Mouse (Mus musculus) adrenal gland, postnatal 36 days (tissue): ENCODE results near the gene Cenpn. TPM values are rescaled to one million over a fixed set of nuclear protein-coding genes. Genes with fewer than 3 reads are reported as not detected.

Experiments
- DNase-seq, 2 experiments: peaks; one replicate each; pipeline ENCODE4 v3.0.0; 2021; ENCODE audit warnings: mixed read lengths in 1 of 2
- long read RNA-seq, 2 experiments: library from polyadenylated mRNA; stranded (forward); transcript quantifications; one replicate each; pipeline ENCODE4 v2.0.0; 2021; ENCODE audit warnings: borderline sequencing depth in 2 of 2
- total RNA-seq, 2 experiments: library from RNA; stranded (reverse); gene quantifications; 2 replicates each; pipeline ENCODE4 v1.2.3; 2021

The Cenpn gene
- total RNA-seq: 1 to 10 TPM; 6.1 TPM
- long read RNA-seq, experiment 1, partial matches to known transcripts: 2 of 4 reads
- long read RNA-seq, experiment 1, other reads (novel, unspliced or antisense): 1 of 4 reads
- long read RNA-seq, experiment 2: 0 reads

DNA sequence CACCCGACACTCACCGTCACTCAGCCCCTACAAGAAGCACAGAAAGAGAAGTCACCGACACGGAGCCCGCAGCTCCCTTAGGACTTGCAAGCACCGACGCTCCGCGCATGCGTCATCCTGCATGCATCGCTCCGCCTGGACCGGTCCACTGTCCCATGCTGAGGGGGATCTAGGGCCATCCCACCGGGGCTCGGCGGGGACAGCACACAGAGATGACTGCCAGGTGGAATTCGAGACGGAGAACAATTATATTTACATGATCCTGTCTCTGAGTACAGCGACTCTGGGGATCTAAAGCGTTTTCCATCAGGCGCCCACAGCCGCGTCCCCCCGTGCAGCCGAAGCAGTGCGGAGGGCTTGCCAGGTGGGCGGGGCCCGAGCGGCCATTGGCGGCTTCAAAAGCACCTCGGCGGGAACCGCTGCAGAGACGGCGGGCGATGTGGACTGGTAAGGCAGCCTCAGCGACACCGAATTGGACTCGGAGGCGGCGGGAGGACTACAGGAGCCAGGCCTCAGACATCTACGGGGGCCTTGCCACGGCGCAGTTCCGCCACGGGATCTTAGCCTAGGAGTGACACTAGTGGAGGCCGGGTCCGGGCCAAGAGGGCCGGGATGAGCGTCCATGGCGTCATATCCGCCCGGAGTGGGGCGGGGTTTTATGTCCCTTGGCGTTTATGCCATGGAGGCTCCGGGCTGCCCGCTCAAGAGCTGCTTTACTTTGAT is at the start of gene Cenpn, which contains the start of gene Cmc2:
TSS of gene Cenpn (plus strand) at position 394 of the 723 bp plus-strand sequence.
TSS of gene Cmc2 (minus strand) at position 119 of the 723 bp plus-strand sequence.
- DNase-seq: peak; percentile 93 to 96

DNA sequence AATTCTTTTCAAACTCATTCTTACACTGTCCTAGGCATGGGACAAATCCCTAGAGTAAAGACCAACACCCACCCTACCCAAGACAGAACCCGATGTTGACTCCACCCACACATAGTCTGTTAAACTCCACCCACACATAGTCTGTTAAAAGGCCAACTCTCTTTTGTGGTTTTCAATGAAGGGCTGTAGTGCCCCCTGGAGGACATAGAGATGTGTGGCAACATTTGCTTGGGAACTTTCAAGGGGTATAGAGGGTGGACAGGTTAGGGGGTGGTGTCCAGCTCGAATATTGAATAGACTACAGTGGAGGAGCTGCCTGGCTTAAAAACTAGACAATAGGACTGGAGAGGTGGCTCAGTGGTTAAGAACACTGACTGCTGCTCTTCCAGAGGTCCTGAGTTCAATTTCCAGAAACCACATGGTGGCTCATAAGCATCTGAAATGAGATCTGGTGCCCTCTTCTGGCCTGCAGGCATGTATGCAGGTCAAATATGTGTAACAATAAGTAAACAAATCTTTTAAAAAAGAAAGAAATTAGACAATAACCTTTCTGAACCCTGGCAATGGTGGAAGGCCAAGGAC is 48.7 kb upstream of the Cenpn start:
- peak in 1 of 2 experiments; percentile 19 for DNase-seq

DNA sequence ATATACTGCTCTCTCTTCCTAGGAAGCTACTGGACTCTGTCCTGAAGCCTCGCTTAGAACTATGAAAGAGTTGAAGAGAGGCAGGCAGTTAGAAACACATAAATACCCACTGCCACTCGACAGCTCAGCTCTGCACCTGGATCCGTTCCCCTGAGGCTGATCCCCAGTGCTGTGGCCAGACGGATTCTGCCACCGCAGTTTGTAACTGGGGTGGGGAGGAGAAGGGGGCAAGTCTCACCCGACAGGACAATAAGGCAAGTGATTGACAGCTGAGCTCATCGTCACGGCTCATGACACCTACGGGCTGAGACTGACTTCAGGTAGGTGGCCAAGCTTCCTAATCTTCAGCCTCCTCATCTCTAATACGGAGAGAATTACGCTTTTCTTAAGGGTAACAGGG is 47.9 kb upstream of the Cenpn start:
- no peak for DNase-seq

DNA sequence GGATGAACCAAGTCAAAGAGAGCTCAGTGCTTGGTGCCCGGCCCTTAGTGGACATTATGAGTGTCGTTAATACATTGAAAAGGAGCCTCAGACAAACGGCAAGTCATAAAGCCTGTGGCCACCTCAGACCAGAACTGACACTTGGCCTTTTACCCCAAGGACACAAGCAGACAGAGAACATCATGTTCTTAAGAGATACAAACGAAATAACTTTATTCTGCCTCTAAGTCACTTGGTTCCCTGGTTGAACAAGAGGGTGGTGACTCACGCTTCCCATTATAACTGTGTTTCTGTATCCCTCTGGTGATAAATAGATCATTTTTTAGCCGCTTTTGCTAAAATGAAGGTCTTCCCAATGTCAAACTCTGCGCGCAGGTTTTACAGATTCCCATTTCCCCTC is 47.5 kb upstream of the Cenpn start:
- peak in 1 of 2 experiments; percentile 23 for DNase-seq

DNA sequence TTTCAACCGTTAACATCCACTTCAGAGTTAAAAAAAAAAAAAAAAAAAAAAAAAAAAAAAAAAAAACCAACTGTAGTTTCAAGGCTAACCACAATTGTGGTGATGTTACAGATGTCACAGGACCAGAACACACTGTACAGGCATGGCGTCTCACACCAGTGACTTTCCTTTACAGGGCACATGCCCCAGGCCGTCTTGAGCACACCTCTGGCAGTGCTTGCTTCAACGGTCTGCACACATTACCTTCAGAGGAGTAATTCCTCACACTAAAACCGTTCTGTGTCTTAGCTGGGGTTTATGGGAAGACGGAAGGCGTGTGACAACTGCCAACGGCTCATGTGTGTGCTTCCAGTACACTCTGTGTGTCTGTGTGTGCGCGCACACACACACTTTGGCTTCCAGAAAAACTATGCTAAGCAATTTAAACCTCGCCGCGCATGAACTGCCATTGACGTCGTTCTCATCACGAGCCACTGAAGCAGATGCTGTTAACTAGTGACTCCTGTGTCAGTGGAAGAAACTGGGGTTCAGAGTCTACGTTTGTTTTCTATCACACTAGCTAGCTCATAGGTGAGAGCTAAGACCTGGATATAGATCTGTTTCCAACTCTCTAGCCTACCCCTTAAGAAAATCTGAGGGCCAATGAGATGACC is 45.6 kb upstream of the Cenpn start:
- DNase-seq: no peak

DNA sequence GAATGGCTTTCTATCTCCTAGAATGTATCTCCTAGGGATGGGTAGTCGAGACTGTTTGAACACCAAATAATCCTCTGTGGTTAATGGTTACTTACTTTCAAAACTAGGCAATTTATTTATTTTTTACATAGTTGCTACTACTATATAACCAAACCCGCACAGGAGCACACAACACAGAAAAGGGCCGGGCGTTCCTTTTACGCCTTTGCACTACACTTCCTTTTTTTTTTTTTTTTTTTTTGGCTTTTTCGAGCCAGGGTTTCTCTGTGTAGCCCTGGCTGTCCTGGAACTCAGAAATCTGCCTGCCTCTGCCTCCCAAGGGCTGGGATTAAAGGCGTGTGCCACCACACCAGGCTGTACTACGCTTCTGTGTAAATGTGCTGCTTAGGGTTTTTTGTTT is 40.1 kb upstream of the Cenpn start:
- DNase-seq: no peak

DNA sequence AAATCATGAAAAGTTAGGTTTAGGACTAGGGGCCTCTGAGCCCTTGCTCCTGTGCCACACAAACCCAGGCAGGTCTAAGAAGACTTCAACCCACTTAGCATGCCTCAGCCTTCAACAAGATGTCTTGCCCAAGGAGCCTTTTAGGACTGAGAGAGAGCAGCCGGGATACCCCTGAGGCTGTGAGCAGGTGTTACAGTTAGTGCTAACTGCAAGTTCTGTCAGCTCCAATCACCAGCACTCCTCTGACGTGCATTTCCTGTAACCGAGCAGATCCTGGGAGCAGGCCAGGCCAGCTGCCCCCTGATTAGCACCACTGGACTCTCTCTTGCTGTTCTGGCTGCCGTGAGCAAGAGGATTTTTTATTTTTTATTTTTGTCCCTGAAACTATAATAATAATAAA is 33.7 kb upstream of the Cenpn start:
- DNase-seq: no peak

DNA sequence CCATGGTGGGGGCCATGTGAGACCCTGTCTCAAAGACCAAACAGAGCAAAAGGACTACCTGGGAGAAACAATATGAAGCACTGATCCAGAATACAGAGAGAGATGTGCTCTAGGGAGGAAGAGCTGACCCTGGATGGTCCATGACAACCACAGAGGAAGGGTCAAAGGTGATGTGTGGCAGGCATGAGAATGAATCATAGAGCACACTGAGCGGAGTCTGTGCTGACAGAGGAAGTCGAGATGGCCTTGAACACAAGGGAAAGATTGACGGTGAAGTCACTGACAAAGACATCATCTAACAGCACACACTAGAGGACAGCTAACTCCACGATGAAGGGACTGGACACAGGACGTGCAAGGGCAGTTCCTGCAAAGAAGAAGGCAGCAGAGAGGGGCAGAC is 30.1 kb upstream of the Cenpn start:
- DNase-seq: peak; percentile 43 to 54

DNA sequence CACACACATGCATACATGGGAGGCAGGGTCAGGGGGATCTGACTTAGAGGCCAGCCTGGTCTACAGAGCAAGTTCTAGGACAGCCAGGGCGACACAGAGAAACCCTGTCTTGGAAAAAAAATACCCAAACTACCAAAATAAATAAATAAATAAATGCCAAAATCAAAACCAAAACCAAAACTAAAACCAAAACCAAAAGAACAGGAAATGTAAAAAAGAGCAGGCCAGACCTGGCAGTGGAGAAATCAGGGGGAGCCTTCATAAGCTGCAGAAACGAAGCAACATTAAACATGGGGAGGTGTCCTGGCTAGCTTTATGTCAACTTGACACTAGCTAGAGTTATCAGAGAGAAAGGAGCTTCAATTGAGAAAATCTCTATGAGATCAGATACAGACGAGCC is 29.4 kb upstream of the Cenpn start:
- no peak for DNase-seq

DNA sequence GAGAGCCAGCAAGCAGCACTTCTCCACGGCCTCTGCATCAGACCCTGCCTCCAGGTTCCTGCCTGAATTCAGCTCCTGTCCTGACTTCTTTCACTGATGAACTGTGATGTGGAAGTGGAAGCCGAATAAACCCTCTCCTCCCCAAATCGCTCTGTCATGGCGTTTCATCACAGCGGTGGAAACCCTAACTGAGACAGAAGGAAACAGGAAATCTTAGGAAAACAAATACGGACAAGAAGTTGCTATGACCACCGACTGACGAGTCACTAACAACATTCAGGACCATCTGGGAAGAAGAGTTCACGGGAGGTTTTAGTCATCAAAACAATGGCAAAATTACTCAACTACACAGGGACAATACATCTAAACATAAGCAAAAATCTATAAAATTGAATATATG is 28.9 kb upstream of the Cenpn start:
- DNase-seq: no peak

DNA sequence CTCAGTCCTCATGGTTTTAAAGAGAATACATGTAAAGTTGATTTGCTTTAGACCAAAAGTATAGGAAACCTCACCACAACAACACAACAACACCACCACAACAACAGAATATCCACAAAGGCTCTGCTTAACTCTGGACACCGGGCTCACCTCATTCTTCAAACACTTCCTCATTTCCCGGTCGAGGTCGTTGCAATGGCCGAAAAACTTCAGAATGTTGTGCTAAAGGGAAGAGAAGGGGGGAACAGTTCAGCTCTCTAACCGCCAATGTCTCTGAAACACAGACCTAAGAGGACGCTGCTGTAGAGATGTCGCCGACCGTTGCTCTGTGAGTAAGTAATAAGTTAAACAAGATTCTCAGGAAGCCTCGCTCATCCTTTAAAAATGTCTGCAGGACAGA is 27.6 kb upstream of the Cenpn start:
- DNase-seq: no peak

DNA sequence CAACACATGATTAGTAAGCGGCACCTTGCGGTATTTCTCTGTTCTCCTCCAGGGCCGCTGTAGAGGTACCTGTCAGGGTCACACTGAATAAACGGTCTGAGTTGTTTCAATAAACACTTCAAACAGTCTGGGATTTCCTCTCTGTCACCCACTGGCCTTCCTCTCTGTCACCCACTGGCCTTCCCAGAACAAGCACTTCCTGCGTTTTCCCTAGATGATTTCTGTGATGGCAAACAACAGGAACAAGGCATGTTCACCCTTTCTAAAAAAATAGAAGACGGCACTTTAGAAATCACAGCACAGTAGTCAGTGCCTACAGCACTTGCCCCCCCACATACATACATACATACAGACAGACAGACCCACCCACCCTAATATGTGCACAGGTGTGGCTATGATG is 26.0 kb upstream of the Cenpn start:
- DNase-seq: no peak

DNA sequence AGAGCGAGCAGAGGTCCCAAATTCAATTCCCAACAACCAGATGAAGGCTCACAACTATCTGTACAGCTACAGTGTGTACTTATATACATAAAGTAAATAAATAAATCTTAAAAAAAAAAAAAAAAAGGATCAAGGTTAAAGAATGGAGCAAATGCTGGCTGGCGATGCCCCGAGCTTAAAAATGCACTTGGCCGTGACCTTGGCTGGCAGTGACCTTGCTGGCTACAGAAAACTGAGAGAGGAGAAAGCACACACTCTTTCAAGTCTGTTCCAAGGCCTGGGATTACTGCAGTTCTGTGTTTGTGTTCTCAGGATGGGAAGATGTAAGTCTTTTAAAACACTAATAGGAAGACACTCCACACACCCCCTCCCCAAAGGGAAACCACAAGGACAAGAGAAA is 16.8 kb upstream of the Cenpn start:
- DNase-seq: peak; percentile 61 to 75

DNA sequence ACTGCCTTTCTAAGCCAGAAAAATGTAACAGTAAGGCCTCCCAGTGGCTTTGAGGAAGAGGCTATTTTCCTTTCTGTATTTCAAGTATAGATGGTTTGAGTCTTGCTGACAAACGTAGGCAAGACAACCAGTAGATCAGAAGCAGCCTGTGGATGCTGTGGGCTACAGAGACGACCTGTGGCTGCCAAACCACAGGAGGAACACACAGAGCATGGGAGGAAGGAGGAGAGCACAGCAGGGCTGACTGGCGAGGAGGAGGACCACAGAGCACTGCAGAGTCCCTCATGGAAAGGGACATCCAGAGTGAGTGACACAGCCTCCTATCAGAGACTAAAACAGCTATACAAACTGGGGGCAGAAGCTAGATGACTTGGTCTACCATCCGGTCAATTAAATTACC is 16.3 kb upstream of the Cenpn start:
- DNase-seq: peak in 1 of 2 experiments; percentile 15

DNA sequence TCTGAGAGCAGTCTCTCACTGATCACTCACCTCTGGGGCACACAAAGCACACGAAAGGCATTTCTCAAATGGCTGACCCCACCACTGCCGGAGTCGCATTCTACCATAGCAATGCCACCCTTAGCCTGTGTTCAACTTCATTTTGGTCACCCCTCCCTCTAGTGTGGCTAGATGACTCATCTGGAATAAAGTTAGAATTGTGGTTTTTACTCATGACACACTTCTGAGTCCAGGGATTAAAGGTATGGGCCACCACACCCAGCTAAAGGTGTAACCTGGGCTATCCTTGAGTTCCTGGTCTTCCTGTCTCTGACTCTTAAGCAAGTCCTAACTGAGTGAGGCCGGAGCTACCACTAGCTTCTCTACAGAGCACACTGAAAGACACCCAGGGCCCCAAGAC is 15.7 kb upstream of the Cenpn start:
- DNase-seq: no peak

DNA sequence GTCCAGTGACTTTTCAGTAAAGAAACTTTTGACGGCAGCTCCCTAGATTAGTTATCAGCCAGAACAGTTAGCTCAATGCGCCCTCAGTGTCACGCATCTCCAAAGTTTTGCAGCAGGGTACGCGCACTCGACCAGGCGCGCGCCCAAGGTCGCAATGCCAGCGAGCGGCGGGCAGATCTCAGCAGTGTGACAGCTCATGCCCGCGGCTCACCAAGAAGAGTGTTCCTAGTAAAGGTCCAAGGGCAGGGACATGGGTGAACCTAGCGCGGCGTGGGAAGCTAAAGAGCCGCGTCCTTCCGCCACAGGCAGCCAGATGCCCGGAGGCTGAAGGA is 559 bp upstream of the Cenpn start:
- DNase-seq: peak; percentile 84

DNA sequence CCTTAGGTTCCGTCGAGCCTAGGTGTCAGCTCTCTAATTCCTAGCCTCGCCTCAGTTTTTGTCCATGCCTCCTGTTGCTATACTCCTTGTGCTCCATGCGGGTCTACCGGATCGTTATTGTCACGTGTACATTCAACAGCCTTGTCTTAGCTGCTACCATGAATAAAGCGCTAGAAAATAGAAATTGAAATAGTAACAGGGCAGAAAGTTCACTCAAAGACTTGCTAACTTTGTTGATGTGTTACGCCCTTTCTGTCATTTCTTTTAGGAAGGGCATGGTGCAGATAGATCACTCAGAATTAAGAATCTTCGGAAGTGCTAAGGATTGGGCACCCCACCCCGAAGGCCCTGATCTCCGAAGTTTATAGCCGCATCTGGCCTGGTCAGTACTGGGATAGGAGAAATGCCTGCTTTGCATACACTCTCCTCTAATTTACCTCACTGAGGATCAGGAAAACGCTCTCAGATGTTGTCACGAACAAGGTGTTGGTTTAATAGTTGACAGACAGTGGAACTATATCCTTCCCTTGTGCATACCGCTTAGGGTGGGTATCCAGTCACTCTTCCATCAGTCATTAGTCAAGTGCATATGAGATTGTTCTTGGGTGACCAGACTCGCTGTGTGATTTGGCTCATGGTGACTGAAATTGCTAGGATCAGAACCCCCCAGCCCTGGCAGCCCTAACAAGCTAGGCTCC is 679 bp downstream of the Cenpn start:
- no peak for DNase-seq

DNA sequence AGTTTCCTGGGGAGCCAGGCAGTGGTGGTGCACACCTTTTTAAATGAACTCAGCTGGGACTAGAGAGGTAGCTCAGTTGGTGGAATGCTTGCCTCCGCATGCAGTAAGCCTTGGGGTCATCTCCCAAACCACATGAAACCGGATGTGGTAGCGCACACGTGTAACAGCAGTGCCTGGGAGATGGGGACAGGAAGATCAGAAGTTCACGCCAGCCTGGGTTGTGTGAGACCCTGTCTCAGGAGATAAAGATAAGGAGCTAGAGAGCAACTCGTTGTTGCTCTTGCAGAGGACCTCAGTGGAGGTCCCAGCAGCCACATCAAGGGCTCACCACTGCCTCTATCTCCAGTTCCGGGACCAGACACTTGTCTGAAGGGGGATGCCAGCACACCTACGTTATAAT is 2.0 kb downstream of the Cenpn start:
- no peak for DNase-seq

DNA sequence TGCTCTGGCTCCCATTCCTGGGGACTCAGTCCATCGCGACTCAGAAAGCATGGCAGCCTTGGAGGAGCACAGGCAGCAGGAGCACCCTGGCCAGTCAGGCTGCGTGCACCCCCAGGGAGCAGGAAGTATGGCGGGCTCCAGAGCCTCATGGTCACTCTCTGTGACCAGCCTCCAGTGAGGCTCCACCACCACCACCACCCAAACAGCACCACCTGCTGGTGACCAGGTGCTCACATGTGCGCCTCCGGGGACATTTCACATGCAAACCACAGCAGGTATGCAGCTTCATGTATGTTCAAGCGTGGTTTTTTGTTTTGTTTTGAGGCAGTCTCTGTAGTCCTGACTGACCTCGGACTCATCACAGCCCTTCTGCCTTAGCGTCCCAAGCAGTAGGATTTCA is 6.3 kb downstream of the Cenpn start:
- peak; percentile 67 to 79 for DNase-seq

DNA sequence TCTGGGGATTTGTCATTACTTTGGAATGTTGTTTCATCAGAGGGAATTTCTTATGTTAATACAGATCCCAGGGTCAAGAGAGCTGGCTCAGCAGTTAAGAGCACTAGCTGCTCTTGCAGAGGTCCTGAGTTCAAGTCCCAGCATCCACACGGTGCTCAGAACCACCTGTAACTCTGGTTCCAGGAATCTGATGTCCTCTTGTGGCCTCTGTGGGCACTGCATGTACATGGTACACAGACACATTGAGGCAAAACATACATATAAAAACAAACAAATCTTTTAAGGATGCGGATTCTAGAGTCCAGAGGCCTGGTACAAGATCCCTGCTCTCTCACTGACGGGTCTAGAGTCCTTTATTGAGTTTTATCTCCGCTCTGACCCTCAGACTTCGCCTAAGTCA is 7.1 kb downstream of the Cenpn start:
- DNase-seq: no peak

DNA sequence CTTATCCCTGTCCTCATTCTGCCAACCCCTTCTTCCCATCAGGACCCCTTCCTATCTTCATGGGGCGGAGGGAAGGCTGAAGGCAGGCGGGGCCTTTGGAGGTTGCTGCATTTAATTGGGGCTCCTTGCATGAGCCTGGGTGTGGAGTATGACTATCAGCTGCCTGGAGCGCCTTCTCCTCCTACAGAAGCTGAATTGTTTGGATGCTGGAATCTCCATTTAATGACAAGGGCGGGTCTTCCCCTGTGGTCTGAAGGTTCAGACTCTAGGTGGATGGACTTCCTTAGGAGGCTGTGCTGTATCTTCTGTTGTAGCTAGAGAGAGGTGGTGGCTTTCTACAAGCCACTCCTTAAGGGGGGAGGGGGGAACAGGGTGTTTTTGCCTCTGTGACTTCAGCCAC is 13.4 kb downstream of the Cenpn start:
- no peak for DNase-seq

DNA sequence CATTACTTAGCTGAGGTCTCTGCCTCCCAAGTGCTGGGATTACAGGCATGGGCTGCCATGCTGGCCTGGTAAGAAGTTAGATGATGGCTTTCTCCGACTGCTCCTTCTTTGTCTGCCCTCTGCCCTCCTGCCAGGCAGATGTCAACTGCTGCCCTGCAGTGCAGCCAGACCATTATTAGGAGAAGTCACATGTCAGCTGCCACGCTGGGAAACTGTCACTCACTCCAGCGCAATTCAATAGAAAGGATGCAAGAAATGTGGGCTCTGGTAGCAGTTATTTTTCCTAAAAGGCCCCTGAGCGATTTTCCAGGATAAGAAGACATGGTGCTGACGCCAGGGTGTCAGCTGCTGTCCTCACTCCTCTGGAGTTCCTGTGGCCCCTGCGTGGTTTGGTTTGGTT is 14.0 kb downstream of the Cenpn start:
- DNase-seq: no peak
